Mouse (Mus musculus) small intestine, adult 2 months (tissue): ENCODE data around the gene Serp1. TPM values are rescaled to one million over a fixed set of nuclear protein-coding genes. Genes with fewer than 3 reads are reported as not detected.
A peak's percentile ranks its signal among the peaks of the same experiment; 100 is the strongest.
"Not testable (repeated sequence)": the region's sequence is repeated elsewhere in the genome, so short reads cannot be mapped to it uniquely, and the experiment has no call there.

ENCODE experiments used
- H3K27ac ChIP-seq: fragments of 200-500 bp; 2 replicates; pipeline ENCODE4 v1.5.1; 2012; ENCODE audit warnings: low read depth, low read length, control low read depth, inconsistent platforms; ENCODE audit not compliant: insufficient read depth
- H3K27me3 ChIP-seq: fragments of 200-500 bp; 2 replicates; pipeline ENCODE4 v1.6.1; 2012; ENCODE audit warnings: mild to moderate bottlenecking, moderate library complexity, low read length, inconsistent platforms; ENCODE audit not compliant: control insufficient read depth, insufficient read depth
- H3K36me3 ChIP-seq: fragments of 200-500 bp; 2 replicates; pipeline ENCODE4 v1.6.1; 2012; ENCODE audit warnings: mild to moderate bottlenecking, low read length, control low read depth, inconsistent platforms; ENCODE audit not compliant: control insufficient read depth, insufficient read depth
- H3K4me1 ChIP-seq: fragments of 200-500 bp; 2 replicates; pipeline ENCODE4 v1.6.1; 2012; ENCODE audit warnings: low read length, inconsistent platforms, mixed read lengths; ENCODE audit not compliant: control insufficient read depth, insufficient read depth, insufficient read length
- H3K4me3 ChIP-seq: fragments of 200-500 bp; 2 replicates; pipeline ENCODE4 v1.5.1; 2012; ENCODE audit warnings: low read depth, mild to moderate bottlenecking, control low read depth, inconsistent platforms, low read length, moderate library complexity
- CTCF ChIP-seq: fragments of 200-500 bp; IDR thresholded peaks from 2 replicates; pipeline ENCODE4 v1.5.1; 2012; ENCODE audit warnings: low read depth, mild to moderate bottlenecking, control low read depth, inconsistent platforms, low read length, moderate library complexity, mixed read lengths; ENCODE audit not compliant: insufficient replicate concordance, insufficient read length; ENCODE audit errors: extremely low read depth
- POLR2A ChIP-seq: fragments of 200-500 bp; IDR thresholded peaks from 2 replicates; pipeline ENCODE4 v1.6.1; 2012; ENCODE audit warnings: low read depth, mild to moderate bottlenecking, control low read depth, inconsistent platforms, low read length, moderate library complexity
- WGBS: fragments of 180-500 bp; shearing (Covaris S2); methylation state at CpG from one replicate; pipeline ENCODE4 v1.1.7; 2018; 5-methylcytosine and 5-hydroxymethylcytosine counted together
- polyA plus RNA-seq: library from polyadenylated mRNA; depleted of rRNA; stranded (reverse); fragments of >200 nt; gene quantifications from 2 replicates; pipeline ENCODE4 v1.2.3, GENCODE M21; 2012; rRNA removed

Gene Serp1
- polyA plus RNA-seq, 1 experiment = 73.5 TPM

DNA sequence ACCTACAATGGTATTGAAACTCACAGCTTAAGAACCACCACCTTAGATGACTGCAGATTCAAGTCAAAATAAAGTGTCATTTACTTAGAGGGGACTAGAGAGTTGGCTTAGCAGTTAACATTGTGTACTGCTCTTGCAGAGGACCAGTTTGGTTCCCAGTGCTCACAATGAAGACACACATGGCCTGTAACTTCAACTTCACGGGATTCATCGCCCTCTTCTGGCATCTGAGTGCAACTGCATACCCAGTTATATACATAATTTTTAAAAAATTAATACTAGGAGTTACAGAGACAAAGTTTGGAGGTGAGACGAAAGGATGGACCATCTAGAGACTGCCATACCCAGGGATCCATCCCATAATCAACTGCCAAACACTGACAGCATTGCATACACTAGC is 38.6 kb downstream of the Serp1 start:
- H3K36me3 ChIP-seq = no peaks in the 10 kb centered on the region
- no peak for TF ChIP-seq POLR2A
- no peak for TF ChIP-seq CTCF
- H3K4me3 ChIP-seq = no peak overlapping the region
- no peak overlapping the region for H3K27ac ChIP-seq
- 81% methylated on average over 3 of the region's 3 CpGs for WGBS
- H3K4me1 ChIP-seq = no peaks in the 10 kb centered on the region
- no peaks in the 10 kb centered on the region for H3K27me3 ChIP-seq

DNA sequence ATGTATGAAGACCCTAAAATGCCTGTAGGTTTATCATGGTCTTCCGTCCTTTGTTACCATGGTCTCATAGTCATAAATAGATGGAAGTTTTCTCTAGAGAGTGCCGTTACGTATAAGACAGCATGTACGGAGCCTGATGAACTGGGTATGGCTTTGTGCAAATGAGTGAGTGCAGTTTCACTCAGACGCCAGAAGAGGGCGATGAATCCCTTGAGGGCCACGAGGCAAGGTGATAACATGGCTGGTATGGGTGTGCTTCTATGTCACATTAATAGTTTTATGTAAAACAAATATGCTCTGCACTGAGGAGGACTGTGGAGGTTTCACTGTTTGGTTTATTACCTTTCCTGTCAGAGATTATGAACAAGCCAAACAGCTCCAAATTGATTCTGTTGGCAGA is 39.8 kb downstream of the Serp1 start:
- Histone ChIP-seq H3K27ac (no peak overlapping the region), H3K4me1 (no peaks in the 10 kb centered on the region), H3K27me3 (no peaks in the 10 kb centered on the region), H3K4me3 (no peak overlapping the region), H3K36me3 (no peaks in the 10 kb centered on the region)
- TF ChIP-seq POLR2A (no peak), CTCF (peak; percentile 48; the same call in 1 of the 2 replicates)
- 68% methylated on average over 7 of the region's 7 CpGs for WGBS

DNA sequence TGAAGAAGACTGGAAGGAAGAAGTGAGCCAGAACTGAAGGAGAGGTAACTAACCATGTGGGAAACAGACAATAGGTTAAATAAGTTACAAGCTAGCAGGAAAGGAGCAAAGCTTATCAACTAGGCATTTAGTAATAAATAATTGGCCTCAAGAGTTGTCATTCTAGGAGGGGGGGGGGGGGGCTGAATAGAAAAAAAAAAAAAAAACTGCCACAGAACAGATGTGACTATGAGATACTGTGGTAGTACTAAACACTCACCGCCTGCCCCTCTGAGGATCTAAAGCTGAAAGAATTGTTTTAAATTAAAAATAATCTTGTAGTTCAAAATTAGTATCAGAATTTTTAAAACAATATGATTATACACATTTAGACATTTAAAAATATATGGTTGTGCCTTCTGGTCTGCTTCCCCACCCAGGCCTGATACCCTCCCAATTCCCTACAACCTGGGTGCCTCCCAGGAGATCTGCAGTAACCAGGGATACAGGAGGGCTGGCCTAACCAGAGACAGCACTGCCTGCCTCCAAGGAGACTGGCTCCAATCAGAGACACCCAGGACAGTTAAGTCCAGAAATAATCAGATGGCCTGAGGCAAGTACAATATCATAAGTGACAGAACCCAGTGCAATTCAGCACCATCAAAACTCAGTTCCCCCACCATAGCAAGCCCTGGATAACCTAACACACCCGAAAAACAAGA is 46.8 kb downstream of the Serp1 start:
- Histone ChIP-seq H3K36me3 (no peaks in the 10 kb centered on the region), H3K4me3 (no peak overlapping the region), H3K27me3 (no peaks in the 10 kb centered on the region), H3K4me1 (no peaks in the 10 kb centered on the region), H3K27ac (no peak overlapping the region)
- 86% methylated on average over 2 of the region's 2 CpGs for WGBS
- TF ChIP-seq CTCF = no peak
- no peak for TF ChIP-seq POLR2A

DNA sequence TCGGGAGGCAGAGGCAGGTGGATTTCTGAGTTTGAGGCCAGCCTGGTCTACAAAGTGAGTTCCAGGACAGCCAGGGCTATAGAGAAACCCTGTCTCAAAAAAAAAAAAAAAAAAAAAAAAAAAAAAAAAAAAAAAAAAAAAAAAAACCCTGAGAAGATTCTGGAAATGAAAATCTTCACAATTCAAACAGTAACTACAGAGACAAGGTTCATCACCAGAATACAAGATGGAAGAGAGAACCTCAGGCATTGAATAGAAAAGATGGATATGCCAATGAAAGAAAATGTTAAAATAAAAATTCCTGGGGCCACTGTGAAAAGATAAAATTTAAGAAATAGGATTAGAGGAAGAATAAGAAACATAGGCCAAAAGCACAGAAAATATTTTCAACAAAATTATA is 50.4 kb downstream of the Serp1 start:
- H3K27ac ChIP-seq, H3K4me1 ChIP-seq, H3K4me3 ChIP-seq, H3K27me3 ChIP-seq, H3K36me3 ChIP-seq: not testable (repeated sequence)
- WGBS = 100% methylated on average over 1 of the region's 1 CpGs

Other genes with a start within 250 kb of the Serp1 start
- 12.6 and 26.8 TPM in 2 replicates for gene Tsc22d2, start 111.2 kb downstream of the Serp1 start, polyA plus RNA-seq
- 0.76 and 1.8 TPM in 2 replicates for gene Eif2a, start 71 bp downstream of the Serp1 start, polyA plus RNA-seq
- 14.9 and 18.7 TPM in 2 replicates for gene Selenot, start 50.7 kb upstream of the Serp1 start, polyA plus RNA-seq
- not detected in 2 replicates for gene Erich6, start 111.3 kb upstream of the Serp1 start, polyA plus RNA-seq
- gene Siah2, start 166.5 kb upstream of the Serp1 start, polyA plus RNA-seq = 14.0 and 30.0 TPM in 2 replicates